Mouse (Mus musculus) neural tube, embryonic 13.5 days (tissue): ENCODE measurements at regions not wholly inside any gene's neighbourhood (a gene's known extent, or its start where the extent isn't known, plus 50 kb on each side); places are given as distances from the start of the nearest gene placed in this dataset.

Experiments
- ATAC-seq: fragments of 200-750 bp; cut with Nextera tagmentation; 2 replicates; pipeline ENCODE4 v1.8.0; 2017; ENCODE audit warnings: low read depth, mild to moderate bottlenecking, moderate TSS enrichment, moderate library complexity
- H3K27ac ChIP-seq: fragments of 300-500 bp; sonication (generic); replicated peaks from 2 replicates; pipeline ENCODE4 v1.5.1; 2015; ENCODE audit warnings: moderate library complexity, mild to moderate bottlenecking, inconsistent platforms
- H3K27me3 ChIP-seq: fragments of 300-500 bp; sonication (generic); 2 replicates; pipeline ENCODE4 v1.6.1; 2015; ENCODE audit warnings: mild to moderate bottlenecking, inconsistent platforms
- H3K36me3 ChIP-seq: fragments of 300-500 bp; sonication (generic); 2 replicates; pipeline ENCODE4 v1.6.1; 2015; ENCODE audit warnings: mild to moderate bottlenecking, inconsistent platforms
- H3K4me1 ChIP-seq: fragments of 300-500 bp; sonication (generic); replicated peaks from 2 replicates; pipeline ENCODE4 v1.6.1; 2015; ENCODE audit warnings: inconsistent platforms
- H3K4me2 ChIP-seq: fragments of 300-500 bp; sonication (generic); 2 replicates; pipeline ENCODE4 v1.6.1; 2015; ENCODE audit warnings: inconsistent platforms, mild to moderate bottlenecking, moderate library complexity
- H3K4me3 ChIP-seq: fragments of 300-500 bp; sonication (generic); 2 replicates; pipeline ENCODE4 v1.5.1; 2015; ENCODE audit warnings: mild to moderate bottlenecking, inconsistent platforms
- H3K9ac ChIP-seq: fragments of 300-500 bp; sonication (generic); 2 replicates; pipeline ENCODE4 v1.6.1; 2015; ENCODE audit warnings: moderate library complexity, mild to moderate bottlenecking, inconsistent platforms
- H3K9me3 ChIP-seq: fragments of 300-500 bp; sonication (generic); 2 replicates; pipeline ENCODE4 v1.6.1; 2016; ENCODE audit warnings: inconsistent platforms
- WGBS: fragments of 180-500 bp; shearing (Covaris S2); methylation state at CpG from one replicate; pipeline ENCODE4 v1.1.7; 2015; 5-methylcytosine and 5-hydroxymethylcytosine counted together

DNA sequence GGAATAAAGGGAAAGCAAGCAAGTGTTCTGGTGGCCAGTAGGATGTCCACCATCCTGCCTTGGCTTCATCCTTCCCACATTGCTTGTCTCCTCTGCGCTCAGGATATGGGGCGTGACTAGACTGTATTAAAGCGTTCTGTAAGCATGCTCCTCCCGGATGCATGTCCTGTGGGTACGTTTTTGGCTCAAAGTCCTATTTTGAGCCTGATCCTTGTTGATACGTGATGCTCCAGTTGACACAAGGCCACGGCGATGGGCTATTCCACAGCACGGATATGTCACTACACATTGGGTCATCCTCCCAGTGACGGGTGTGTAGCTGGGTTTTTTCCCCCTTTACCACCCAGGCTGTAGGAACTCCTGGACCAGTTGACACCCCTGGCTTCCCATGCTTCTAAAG is 110.6 kb downstream of the Mn1 start:
- 85% methylated on average over 10 of the region's 10 CpGs for WGBS
- no peak for ATAC-seq
- H3K4me2 ChIP-seq = no peak overlapping the region
- no peaks in the 10 kb centered on the region for H3K9me3 ChIP-seq
- H3K36me3 ChIP-seq = no peaks in the 10 kb centered on the region
- H3K4me1 ChIP-seq = peaks cover 46% of the 10 kb centered on the region
- H3K27ac ChIP-seq = no peak overlapping the region
- no peak overlapping the region for H3K4me3 ChIP-seq
- peaks cover 31% of the 10 kb centered on the region for H3K27me3 ChIP-seq
- no peak overlapping the region for H3K9ac ChIP-seq

DNA sequence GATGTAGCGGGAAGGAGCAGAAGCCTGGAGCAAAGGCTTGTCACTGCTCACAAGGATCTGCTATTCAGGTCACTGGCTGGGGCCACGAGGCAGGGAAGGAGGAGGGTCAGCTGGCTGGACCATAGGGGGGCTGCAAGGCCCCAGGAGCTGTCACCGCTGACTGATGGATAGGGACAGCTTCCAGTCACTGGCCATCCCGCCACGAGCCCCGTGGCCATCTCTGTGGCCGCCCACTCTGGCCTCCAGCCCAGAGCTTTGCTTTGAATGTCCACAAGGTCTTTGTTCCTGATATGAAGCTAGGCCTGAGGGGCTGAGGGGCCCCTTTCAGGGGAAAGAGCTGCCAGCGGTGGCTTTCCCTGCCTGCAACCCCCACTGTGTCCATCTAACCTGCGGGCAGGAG is 111.9 kb downstream of the Mn1 start:
- Histone ChIP-seq H3K36me3 (no peaks in the 10 kb centered on the region), H3K4me3 (no peak overlapping the region), H3K4me2 (no peak overlapping the region), H3K27me3 (peaks cover 37% of the 10 kb centered on the region), H3K9me3 (no peaks in the 10 kb centered on the region), H3K9ac (no peak overlapping the region), H3K4me1 (peaks cover 46% of the 10 kb centered on the region), H3K27ac (0 out of 2 replicates have a peak overlapping the region, but pooled peaks have one; percentile 10)
- ATAC-seq = peak; percentile 38
- WGBS = 9% methylated on average over 9 of the region's 9 CpGs

DNA sequence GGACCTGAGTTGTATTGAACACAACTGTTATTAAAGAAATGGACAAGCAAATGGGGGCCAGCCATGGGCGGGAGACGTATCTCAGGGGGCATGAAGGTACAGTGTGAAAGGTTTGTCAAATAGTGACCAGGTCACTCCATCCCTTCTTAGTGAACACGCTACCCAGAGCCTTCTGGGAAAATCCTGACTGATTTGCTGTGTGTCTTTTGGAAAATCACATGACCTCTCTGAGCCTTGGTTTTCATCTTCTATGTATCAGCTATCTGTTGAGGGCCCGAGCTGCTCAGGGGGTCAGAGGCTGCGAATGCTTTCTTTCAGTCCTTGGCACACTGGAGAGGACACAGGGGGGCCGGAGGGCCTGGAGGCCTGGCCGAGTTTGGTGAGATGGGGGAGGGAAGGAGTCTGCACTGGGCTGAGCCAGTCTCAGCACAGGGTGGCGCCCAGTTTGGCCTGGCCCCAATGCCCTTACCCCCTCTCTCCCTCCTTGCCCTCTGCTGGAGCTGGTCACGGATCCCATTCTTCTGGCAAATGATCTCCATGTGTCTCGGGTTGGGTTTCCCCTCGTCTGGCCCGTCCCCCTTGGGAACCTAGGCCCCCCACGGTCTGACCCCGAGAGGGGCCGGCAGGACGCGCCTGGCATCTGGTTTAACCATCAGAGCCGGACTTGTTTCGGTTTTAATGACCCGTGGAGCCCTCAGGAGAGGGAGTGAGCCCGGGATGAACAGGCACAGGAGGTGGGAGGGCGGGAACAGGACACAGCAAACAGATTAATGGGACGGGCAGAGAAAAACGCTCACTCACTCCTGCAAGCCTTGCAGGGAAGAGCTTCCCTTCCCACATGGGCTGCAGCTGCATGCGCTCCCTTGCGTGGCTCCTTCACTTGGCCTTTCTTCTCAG is 113.7 kb downstream of the Mn1 start:
- peaks cover 60% of the 10 kb centered on the region for H3K4me1 ChIP-seq
- WGBS = 16% methylated on average over 26 of the region's 26 CpGs
- H3K27ac ChIP-seq = no peak overlapping the region
- H3K4me3 ChIP-seq = no peak overlapping the region
- H3K4me2 ChIP-seq = peak overlapping the region; percentile 21; the same call in 1 of the 2 replicates
- H3K36me3 ChIP-seq = no peaks in the 10 kb centered on the region
- peaks cover 27% of the 10 kb centered on the region for H3K27me3 ChIP-seq
- ATAC-seq = 0 out of 2 replicates have a peak, but pooled peaks have one; percentile 19
- no peaks in the 10 kb centered on the region for H3K9me3 ChIP-seq
- no peak overlapping the region for H3K9ac ChIP-seq

DNA sequence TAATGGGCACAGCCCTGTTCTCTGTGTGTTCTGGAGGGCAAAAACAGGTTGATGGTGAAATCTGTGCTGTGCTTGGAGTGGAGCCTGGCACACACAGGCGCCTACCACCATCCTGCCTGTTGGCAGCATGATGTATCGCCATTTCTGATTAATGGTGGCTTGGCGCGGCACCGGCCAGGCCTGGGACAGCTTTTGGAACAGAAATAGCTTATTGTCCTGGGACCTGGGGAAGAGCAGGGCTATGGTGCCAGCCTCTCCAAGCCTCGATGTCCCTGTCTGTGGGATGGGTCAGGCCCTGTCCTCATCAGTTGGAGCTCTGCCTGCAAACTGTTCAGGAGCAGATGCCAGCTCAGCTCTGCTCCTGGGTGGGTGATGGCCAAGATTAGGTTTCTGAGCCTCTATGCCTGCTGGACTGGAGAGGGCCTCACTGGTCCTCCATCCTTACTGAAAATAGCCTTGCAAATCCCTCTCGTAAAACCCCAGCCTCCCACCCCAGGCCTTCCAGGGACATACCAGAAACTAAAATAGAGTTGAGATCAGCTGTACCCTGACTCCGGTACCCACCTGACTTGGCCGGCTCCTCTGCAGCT is 115.4 kb downstream of the Mn1 start:
- peaks cover 20% of the 10 kb centered on the region for H3K27me3 ChIP-seq
- no peaks in the 10 kb centered on the region for H3K9me3 ChIP-seq
- peaks cover 64% of the 10 kb centered on the region for H3K4me1 ChIP-seq
- no peak overlapping the region for H3K9ac ChIP-seq
- H3K4me2 ChIP-seq = no peak overlapping the region
- no peaks in the 10 kb centered on the region for H3K36me3 ChIP-seq
- no peak overlapping the region for H3K27ac ChIP-seq
- no peak overlapping the region for H3K4me3 ChIP-seq
- 70% methylated on average over 9 of the region's 9 CpGs for WGBS
- ATAC-seq = no peak

DNA sequence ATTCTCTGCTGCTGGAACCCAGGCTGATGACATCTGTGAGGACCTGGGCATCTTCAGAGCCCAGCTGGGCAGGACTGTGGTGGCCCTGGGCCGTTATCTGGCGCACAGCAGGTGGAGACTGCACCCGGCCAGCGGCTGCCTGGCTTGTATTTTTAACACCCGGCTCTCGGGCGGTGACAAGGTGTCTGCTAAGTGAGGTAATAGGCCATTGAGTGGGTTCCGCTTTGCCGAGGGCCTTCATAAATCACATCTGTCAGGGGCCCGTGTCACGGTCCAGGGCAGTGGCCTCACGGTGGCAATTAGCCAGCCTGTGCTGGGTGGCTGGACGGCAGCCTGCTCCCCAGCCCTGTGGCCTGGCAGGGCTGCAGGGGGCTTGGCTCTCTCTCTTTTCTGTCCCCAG is 118.8 kb downstream of the Mn1 start:
- WGBS = 6% methylated on average over 13 of the region's 13 CpGs
- Histone ChIP-seq H3K9ac (no peak overlapping the region), H3K27ac (no peak overlapping the region; the same call in 1 of the 2 replicates), H3K4me2 (no peak overlapping the region), H3K9me3 (no peaks in the 10 kb centered on the region), H3K27me3 (peaks cover 8% of the 10 kb centered on the region), H3K4me1 (peaks cover 57% of the 10 kb centered on the region), H3K36me3 (no peaks in the 10 kb centered on the region), H3K4me3 (no peak overlapping the region)
- ATAC-seq = no peak

DNA sequence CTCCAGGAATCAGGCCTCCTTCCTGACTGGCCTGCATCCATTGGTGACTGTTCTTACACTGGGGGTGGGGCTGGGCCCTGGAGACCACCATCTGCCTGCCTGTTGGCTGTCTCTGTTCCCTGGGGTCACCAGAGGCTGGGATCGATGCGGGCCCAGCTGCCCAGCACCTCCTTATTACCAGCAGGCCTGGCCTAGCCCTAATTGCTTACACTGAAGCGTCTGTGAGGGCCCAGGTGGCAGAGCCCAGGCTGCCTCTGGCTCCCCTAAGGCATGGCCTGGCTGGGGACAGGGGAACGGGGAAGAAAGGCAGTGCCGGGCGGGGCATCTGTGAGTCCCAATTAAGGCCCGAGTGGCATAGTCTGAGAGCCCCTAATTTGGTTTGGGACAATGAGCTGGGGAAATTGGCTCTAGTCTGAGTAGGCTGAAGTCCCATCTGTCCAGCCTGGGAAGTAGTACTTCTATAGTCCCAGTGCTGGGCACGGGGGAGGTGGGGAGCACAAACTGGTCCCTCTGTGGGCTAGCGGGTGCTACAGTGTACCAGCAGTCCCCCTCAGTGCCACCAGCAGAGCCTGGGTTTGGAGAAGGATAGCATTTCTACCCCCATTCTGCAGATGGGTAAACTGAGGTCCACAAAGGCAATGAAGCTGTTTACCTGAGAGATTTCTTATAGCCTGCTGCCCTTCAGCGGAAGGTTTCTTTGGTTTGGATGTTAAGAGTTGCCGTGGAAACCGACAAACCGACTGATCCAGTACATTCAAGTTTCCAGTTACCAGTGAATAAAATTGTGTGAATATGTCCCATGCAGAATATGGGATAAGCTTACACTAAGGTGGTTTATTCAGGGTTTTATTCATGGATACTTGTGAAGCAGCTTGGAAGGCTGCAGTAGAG is 121.6 kb downstream of the Mn1 start:
- ATAC-seq = peak; percentile 59
- Histone ChIP-seq H3K9ac (no peak overlapping the region), H3K4me2 (no peak overlapping the region), H3K9me3 (no peaks in the 10 kb centered on the region), H3K27me3 (peaks cover 2% of the 10 kb centered on the region; the same call in 1 of the 2 replicates), H3K27ac (peak overlapping the region; percentile 54), H3K36me3 (no peaks in the 10 kb centered on the region), H3K4me3 (no peak overlapping the region), H3K4me1 (peaks cover 50% of the 10 kb centered on the region)
- 44% methylated on average over 13 of the region's 13 CpGs for WGBS

DNA sequence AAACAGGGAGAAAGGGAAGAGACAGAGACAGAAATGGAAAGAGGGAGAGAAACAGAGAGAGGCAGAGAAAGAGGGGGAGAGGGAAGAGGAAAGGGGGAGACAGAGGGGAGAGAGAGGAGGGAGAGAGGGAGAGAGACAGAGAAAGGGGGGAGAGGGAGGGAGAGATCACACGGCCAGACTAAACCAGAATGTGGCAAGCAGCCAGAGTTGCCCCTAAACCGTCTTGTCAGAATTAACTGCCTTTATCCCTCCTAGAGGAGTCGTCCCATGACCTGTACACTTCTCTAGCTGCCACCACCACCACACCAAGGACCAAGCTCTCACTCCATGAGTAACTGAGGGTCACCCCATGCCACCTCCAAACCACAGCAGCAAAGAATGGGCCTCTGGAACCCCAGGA is 123.3 kb downstream of the Mn1 start:
- Histone ChIP-seq H3K4me2 (no peak overlapping the region), H3K4me3 (no peak overlapping the region), H3K4me1 (peaks cover 40% of the 10 kb centered on the region), H3K9ac (no peak overlapping the region), H3K9me3 (no peaks in the 10 kb centered on the region), H3K36me3 (no peaks in the 10 kb centered on the region), H3K27me3 (peaks cover 4% of the 10 kb centered on the region), H3K27ac (no peak overlapping the region)
- no peak for ATAC-seq
- WGBS = 8% methylated on average over 3 of the region's 3 CpGs

DNA sequence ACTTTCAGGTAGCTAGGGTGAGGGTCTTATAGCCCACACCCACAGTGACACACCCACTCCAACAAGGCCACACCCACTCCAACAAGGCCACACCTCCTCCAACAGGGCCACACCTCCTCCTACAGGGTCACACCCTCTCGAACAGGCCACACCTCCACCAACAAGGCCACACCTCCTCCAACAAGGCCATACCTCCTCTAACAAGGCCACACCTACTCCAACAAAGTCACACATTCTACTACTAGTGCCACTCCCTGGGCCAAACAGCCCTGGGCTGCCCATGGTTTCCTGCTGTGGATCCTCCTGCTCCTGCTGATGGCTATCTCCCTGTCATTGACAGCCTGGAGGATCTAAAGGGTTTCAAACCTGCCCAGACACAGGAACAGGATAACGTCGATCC is 124.9 kb downstream of the Mn1 start:
- Histone ChIP-seq H3K27ac (no peak overlapping the region), H3K27me3 (peaks cover 8% of the 10 kb centered on the region), H3K4me2 (no peak overlapping the region), H3K4me1 (peaks cover 28% of the 10 kb centered on the region), H3K9ac (no peak overlapping the region), H3K9me3 (no peaks in the 10 kb centered on the region), H3K4me3 (no peak overlapping the region), H3K36me3 (no peaks in the 10 kb centered on the region)
- WGBS = 88% methylated on average over 3 of the region's 3 CpGs
- ATAC-seq = no peak

DNA sequence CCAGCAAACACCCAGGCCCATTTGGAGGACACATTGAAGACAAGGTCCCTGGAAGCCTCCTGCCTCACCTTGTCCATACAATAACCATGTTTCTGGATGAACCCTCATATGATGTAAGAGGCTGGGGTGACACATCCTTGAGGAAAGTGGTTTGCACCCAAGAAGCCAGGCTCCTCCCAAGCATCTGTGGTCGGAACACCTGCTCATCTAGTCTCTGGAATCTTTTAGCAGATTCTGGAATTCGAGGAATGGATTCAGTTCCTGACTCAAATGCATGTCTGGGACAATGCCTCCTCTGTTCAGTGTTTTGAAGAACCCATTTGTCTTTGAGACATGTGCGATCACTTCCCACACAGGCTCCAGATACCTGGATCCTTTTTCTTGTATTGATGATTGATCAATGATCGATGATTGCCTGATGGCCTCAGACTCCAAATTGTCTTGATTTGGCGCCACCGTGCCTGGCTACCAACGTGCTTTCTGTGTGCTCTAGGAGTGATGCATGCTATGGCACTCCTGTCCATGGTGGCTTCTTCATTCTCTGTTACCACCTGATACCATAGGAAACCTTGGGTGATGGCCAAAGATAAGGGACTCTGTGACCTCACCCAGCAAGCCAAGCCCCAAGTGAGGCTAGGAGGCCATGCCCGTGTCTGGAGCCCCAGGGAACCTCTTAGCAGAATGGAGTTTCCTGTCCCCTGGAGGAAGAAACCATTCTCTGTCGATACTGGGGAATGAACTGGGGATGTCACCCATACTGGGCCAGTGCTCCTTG is 126.7 kb downstream of the Mn1 start:
- no peak for ATAC-seq
- Histone ChIP-seq H3K4me1 (peaks cover 14% of the 10 kb centered on the region), H3K36me3 (no peaks in the 10 kb centered on the region), H3K9ac (no peak overlapping the region), H3K4me3 (no peak overlapping the region), H3K9me3 (no peaks in the 10 kb centered on the region), H3K27ac (no peak overlapping the region), H3K4me2 (no peak overlapping the region), H3K27me3 (peaks cover 17% of the 10 kb centered on the region)
- 90% methylated on average over 9 of the region's 9 CpGs for WGBS

DNA sequence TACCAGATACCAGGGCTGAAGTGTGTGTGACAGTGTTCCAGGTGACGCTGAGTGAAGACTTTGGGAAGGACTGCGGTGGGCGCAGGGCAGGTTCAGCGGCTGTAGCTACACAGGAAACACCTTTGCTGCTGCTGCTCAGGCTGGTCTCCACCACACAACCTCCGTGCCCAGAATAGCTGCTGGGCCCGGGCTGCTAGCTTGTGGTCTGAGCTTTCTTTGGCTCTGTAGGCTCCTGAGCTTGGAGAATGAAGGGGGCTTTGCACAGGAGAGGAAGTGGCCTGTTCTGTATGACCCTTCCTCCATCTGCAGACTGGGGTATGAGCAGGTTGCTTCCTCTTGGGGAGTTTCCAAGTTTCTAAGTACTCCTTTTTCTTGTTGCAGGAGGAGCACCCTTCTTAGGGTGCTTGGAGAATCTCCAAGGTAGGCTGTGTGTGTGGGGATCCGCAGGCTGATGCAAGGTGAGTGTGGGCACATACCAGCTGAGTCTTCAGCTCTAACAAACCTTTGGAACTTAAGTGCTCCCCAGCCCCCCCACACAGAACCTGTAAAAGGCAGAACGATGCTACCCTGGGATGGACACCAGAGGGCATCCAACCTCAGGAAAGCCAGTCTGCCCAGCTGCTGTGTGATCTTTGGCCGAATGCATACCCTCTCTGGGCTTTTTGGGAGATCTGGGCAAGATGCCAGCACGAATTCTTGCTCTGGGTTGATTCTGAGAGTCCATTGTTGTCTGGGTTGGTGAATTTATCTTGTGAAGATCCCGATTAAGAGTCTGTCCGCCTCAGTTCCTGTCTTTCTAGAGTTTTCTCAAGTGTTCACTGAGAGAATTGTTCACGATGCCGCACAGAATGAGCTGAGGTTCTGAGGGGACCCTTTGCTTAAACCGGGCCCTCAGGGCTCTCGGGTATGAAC is 136.6 kb downstream of the Mn1 start:
- Histone ChIP-seq H3K27ac (0 out of 2 replicates have a peak overlapping the region, but pooled peaks have one; percentile 82), H3K4me3 (no peak overlapping the region), H3K4me1 (peaks cover 32% of the 10 kb centered on the region), H3K4me2 (no peak overlapping the region), H3K36me3 (no peaks in the 10 kb centered on the region), H3K9me3 (no peaks in the 10 kb centered on the region), H3K9ac (no peak overlapping the region), H3K27me3 (peaks cover 15% of the 10 kb centered on the region; the same call in 1 of the 2 replicates)
- ATAC-seq = no peak
- 76% methylated on average over 16 of the region's 16 CpGs for WGBS
